Mouse (Mus musculus): ENCODE measurements around the gene Dynlt1b. TPM values are rescaled to one million over a fixed set of nuclear protein-coding genes. Genes with fewer than 3 reads are reported as not detected.
"Not testable (repeated sequence)": the region's sequence is repeated elsewhere in the genome, so short reads cannot be mapped to it uniquely, and the experiment has no call there.

Gene Dynlt1b
- polyA plus RNA-seq, 1 experiment from 2014 or later, result 1,481 TPM

DNA sequence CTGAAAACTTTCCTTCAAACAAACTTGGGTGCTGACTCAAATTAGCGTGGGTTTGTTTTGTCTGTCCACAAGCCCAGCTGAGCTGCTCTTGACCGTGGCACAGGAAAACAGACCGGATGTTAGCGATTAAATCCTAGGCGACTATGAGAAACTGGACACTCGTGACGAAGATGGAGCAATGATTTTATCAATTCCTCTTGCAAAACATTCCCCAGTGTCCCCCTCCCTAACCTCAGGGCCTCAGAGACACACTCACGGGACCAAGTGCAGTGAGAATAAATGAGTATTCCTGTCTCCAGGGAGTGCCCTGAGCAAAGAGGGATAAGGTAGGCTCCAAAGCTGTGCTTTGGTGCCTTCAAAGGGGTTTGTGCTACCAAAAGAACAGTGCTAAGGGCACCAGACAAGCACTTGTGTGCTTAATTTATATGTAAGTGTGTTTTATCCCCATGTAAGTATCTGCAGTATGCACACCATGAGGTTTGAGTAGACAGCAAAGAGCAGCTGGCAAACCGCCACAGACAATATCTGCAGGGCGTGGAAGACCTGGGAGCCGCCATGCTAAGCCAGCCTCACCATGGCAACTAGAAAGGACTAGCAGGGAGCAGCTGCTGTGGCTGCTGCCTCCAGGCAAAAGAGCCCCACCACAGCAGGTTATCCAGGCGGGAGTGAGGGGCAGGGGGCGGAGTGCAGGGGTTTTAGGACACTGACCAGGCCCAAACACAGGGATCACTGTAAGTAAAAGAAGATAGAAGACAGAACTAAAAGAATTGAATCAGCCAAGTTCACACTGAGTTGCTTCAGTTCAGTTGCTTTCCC lies 30.4 kb upstream of the Dynlt1b start:
- not testable (repeated sequence) for H3K36me3 ChIP-seq, H3K4me3 ChIP-seq, H3K9me3 ChIP-seq, H3K4me2 ChIP-seq, H3K27me3 ChIP-seq, H3K9ac ChIP-seq
- Histone ChIP-seq H3K27ac (replicated peaks) (peak overlapping the region; percentile 90), H3K4me1 (replicated peaks) (peaks cover 12% of the 10 kb centered on the region)
- 13% methylated on average over 8 of the region's 13 CpGs for WGBS
- peak; percentile 95 for ATAC-seq (ENCODE audit: low read depth)

DNA sequence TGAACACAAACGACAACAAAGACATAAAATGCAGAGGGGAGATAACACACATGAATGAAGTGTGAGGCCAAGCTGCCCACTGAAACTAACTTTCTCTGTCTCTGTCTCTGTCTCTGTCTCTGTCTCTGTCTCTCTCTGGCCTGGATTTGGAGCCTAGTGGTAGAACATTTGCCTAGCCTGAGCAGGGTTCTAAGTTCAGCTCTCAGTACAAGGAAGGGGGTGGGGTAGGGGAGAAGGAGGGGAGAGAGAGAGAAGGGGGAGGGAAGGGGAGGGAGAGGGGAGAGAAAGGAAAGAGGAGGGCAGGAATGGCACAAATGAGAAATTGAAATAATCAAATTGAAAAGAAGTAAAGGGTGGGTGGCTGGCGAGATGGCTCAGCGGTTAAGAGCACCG lies 29.8 kb upstream of the Dynlt1b start:
- not testable (repeated sequence) for H3K4me3 ChIP-seq, H3K9me3 ChIP-seq, H3K36me3 ChIP-seq, H3K4me2 ChIP-seq, H3K27me3 ChIP-seq, H3K9ac ChIP-seq
- peak; percentile 55 for ATAC-seq (ENCODE audit: low read depth)
- Histone ChIP-seq H3K27ac (replicated peaks) (peak overlapping the region; percentile 90), H3K4me1 (replicated peaks) (peaks cover 12% of the 10 kb centered on the region)
- WGBS, result 65% methylated on average over 4 of the region's 4 CpGs

DNA sequence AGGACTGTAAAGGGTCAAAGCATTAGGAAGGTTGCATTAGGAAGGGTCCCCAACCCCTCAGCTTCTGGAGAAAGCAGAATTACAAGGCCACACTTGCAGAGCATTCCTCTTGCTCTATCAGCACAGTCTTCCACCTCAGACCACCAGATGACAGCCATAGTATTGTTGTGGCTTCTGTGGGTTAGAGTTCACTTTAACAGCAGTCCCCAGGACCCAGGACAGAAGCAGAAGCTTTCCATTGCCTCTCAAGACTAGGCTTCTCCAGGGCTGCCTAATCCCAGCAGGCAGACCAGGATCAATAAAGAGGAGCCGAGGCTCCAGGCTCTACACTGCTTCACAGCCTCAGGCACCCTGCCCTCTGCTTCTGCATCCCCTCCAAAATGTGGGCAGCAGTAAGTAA lies 25.4 kb upstream of the Dynlt1b start:
- H3K36me3 ChIP-seq; ATAC-seq (ENCODE audit: low read depth); H3K9me3 ChIP-seq; H3K4me3 ChIP-seq; H3K9ac ChIP-seq; H3K4me2 ChIP-seq; H3K27me3 ChIP-seq; H3K27ac ChIP-seq (replicated peaks); H3K4me1 ChIP-seq (replicated peaks): not testable (repeated sequence)
- 56% methylated on average over 1 of the region's 1 CpGs for WGBS

- not testable (repeated sequence) for ATAC-seq (ENCODE audit: low read depth); H3K27ac ChIP-seq (replicated peaks); H3K4me1 ChIP-seq (replicated peaks); H3K27me3 ChIP-seq; H3K36me3 ChIP-seq; H3K4me3 ChIP-seq; H3K9me3 ChIP-seq; H3K9ac ChIP-seq; H3K4me2 ChIP-seq
- 91% methylated on average over 1 of the region's 2 CpGs for WGBS
Observed at GRCm38 (mm10) chr17:6406972-6407371, 22.9 kb upstream of the Dynlt1b start.

GRCm38 (mm10) chr17:6410713-6411213 lies 19.1 kb upstream of the Dynlt1b start:
- WGBS, result 60% methylated on average over 6 of the region's 6 CpGs
- H3K36me3 ChIP-seq; H3K9ac ChIP-seq; H3K4me3 ChIP-seq; H3K4me2 ChIP-seq; ATAC-seq (ENCODE audit: low read depth); H3K27me3 ChIP-seq; H3K27ac ChIP-seq (replicated peaks); H3K4me1 ChIP-seq (replicated peaks); H3K9me3 ChIP-seq: not testable (repeated sequence)

- H3K36me3 ChIP-seq; H3K27me3 ChIP-seq; H3K4me2 ChIP-seq; ATAC-seq (ENCODE audit: low read depth); H3K27ac ChIP-seq (replicated peaks); H3K9ac ChIP-seq; H3K4me3 ChIP-seq; H3K4me1 ChIP-seq (replicated peaks); H3K9me3 ChIP-seq: not testable (repeated sequence)
- 39% methylated on average over 6 of the region's 7 CpGs for WGBS
Observed at GRCm38 (mm10) chr17:6417118-6417517, 12.8 kb upstream of the Dynlt1b start.

GRCm38 (mm10) chr17:6420557-6420956 lies 9.4 kb upstream of the Dynlt1b start:
- H3K9me3 ChIP-seq; ATAC-seq (ENCODE audit: low read depth); H3K4me2 ChIP-seq; H3K4me3 ChIP-seq; H3K27me3 ChIP-seq; H3K36me3 ChIP-seq; H3K27ac ChIP-seq (replicated peaks); H3K4me1 ChIP-seq (replicated peaks); H3K9ac ChIP-seq: not testable (repeated sequence)
- whole genome bisulfite sequencing, result 88% methylated on average over 2 of the region's 2 CpGs

- not testable (repeated sequence) for H3K36me3 ChIP-seq; H3K27me3 ChIP-seq; ATAC-seq (ENCODE audit: low read depth); H3K4me2 ChIP-seq; H3K9me3 ChIP-seq; H3K9ac ChIP-seq; H3K4me3 ChIP-seq; H3K4me1 ChIP-seq (replicated peaks); H3K27ac ChIP-seq (replicated peaks)
- 56% methylated on average over 13 of the region's 14 CpGs for WGBS
Observed at GRCm38 (mm10) chr17:6421547-6422326, 8.2 kb upstream of the Dynlt1b start.

DNA sequence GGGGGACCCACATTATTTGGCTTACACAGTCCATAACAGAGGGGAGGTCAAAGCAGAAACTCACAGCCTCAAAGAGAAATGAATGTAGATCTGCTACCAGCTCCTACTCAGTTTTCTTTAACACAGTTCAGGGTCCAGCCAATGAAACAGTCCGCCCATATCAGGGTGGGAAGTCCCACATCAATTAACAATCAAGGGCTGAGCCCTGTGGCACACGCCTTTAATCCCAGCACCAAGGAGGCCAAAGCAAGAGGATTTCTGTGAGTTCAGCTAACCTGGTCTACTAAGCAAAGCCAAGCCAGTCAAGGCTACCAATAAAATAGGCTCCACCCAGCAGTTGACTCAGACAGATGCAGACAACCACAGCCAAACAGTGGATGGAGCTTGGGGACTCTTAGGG lies 7.5 kb upstream of the Dynlt1b start:
- H3K4me2 ChIP-seq; H3K27ac ChIP-seq (replicated peaks); H3K9ac ChIP-seq; ATAC-seq (ENCODE audit: low read depth); H3K9me3 ChIP-seq; H3K36me3 ChIP-seq; H3K4me1 ChIP-seq (replicated peaks); H3K27me3 ChIP-seq; H3K4me3 ChIP-seq: not testable (repeated sequence)
- WGBS, result 81% methylated on average over 2 of the region's 2 CpGs

GRCm38 (mm10) chr17:6422805-6423204 lies 7.1 kb upstream of the Dynlt1b start:
- H3K36me3 ChIP-seq; H3K27ac ChIP-seq (replicated peaks); ATAC-seq (ENCODE audit: low read depth); H3K9me3 ChIP-seq; H3K9ac ChIP-seq; H3K4me2 ChIP-seq; H3K4me3 ChIP-seq; H3K4me1 ChIP-seq (replicated peaks); H3K27me3 ChIP-seq: not testable (repeated sequence)
- 67% methylated on average over 3 of the region's 3 CpGs for WGBS

DNA sequence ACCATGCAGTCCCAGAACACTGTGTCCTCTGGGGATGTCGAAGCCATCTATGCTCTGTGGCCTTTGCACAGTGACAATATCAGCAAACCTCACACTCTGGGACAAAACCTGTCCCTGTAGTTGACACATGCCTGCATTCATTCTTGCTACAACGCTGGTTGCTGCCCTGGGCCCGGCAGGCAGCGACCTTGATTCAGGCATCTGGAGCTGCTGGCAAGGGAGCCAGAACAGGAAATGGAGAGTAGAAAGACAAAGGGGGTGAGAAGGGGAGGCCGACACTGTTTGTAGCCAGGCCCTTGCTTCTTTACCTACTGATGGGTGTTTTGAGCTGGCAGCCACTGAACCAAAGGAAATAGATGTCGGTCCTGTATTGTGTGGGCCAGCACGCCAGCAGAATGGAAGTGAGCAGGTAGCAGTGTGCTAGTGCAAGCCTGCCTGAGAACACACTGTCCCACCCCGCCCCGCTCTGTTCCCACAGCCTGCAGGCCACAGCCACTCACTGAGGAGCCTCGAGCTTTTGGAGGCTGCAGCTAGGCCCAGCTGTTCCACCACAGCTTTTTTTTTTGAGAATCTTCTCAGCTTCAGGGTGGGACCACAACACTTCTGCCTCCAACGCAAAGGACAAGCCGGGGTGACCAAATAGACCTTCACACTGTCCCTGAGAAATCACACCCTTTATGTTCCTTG lies 5.5 kb upstream of the Dynlt1b start:
- H3K27ac ChIP-seq (replicated peaks); H3K36me3 ChIP-seq; ATAC-seq (ENCODE audit: low read depth); H3K9me3 ChIP-seq; H3K4me1 ChIP-seq (replicated peaks); H3K9ac ChIP-seq; H3K27me3 ChIP-seq; H3K4me2 ChIP-seq; H3K4me3 ChIP-seq: not testable (repeated sequence)
- WGBS, result 68% methylated on average over 12 of the region's 12 CpGs

DNA sequence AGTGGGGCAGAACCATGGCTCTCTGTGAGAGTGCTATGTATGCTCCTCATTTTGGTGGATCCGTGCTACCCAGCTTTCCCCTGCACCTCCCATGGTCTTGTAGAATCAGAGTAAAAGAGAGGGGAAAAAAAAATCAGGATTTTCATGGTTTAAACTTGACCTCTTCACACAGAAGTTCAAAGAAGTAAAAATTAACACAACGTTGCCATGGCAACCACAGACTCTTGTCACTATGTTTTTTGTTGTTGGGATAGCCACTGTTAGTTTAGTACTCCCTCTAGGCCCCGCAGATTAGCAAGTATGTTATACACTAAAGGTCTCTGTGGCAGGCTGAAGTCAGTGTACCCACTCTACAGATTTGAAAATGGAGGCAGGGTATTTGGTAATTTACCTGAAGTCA lies 4.6 kb upstream of the Dynlt1b start:
- ATAC-seq (ENCODE audit: low read depth); H3K9me3 ChIP-seq; H3K27ac ChIP-seq (replicated peaks); H3K4me1 ChIP-seq (replicated peaks); H3K27me3 ChIP-seq; H3K36me3 ChIP-seq; H3K4me3 ChIP-seq; H3K4me2 ChIP-seq; H3K9ac ChIP-seq: not testable (repeated sequence)
- 59% methylated on average over 3 of the region's 3 CpGs for WGBS
